Mouse (Mus musculus): ENCODE measurements around the gene Ttc16.
A peak's percentile ranks its signal among the peaks of the same experiment; 100 is the strongest.

Gene Ttc16

GRCm38 (mm10) chr2:32712934-32713817, 62.3 kb downstream of the Ttc16 start, which contains the start of gene Cdk9:
Gene Cdk9 (minus strand): TSS chr2:32713076.
- peak; percentile 92 for DNase-seq

GRCm38 (mm10) chr2:32712586-32712933, 62.9 kb downstream of the Ttc16 start:
- DNase-seq, result peak; percentile 96

- peak; percentile 72 for DNase-seq
These were observed 63.3 kb downstream of the Ttc16 start for GRCm38 (mm10) chr2:32712108-32712551.

- DNase-seq, result no peak
These were observed 64.0 kb downstream of the Ttc16 start for GRCm38 (mm10) chr2:32711301-32712056.

- DNase-seq, result no peak
These were observed 65.0 kb downstream of the Ttc16 start for GRCm38 (mm10) chr2:32710425-32710824.

DNA sequence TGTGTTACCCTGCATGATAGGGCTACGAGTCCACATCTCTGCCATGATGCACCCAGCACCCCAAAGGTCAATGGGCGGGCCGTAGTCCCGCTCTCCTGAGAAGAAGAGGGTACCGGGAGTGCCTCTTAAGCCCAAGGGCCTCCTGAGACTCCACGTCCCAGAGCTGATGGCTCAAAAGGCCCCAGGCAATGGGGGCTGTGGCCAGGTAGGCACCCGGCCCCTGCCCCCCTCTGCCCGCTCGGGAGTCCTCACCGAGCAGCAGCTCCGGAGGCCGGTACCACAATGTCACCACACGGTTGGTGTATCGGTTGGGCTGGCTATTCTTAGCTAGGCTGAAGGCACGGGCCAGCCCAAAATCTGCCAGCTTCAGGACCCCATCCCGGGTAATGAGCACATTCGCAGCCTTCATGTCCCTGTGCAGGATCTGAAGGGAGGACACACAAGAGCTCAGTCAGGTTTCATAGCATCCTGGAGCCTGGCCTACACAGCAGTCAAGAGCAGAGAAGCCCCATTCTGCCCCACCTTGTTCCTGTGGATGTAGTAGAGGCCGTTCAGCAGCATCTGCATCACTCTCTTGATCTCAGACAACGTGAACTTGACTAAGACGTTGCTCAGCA, 65.8 kb downstream of the Ttc16 start:
- DNase-seq, result no peak

DNA sequence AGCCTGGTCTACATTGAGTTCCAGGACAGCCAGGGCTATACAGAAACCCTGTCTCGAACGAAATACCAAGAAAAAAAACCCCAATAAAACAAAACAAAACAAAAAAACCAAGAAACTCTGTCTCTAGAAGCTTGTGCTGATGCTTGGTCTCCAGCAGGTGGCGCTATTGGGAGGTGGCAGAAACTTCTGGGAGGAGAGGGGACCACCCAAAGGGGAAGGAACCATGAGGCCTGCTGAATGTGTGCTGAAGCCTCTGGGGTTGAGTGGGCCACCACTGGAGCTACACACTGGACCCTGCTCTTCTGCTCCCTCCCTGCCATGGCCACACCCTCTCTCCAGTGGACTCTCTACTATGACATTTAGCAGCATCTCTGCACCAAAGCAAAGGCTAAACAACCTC, 66.8 kb downstream of the Ttc16 start:
- DNase-seq, result peak; percentile 84
